Mouse (Mus musculus) 3134 (cell line): Measurements from ENCODE around the gene Map3k5.
"Not testable (repeated sequence)": the region's sequence is repeated elsewhere in the genome, so short reads cannot be mapped to it uniquely, and the experiment has no call there.

ENCODE experiments used
- DNase-seq: peaks from one replicate; pipeline ENCODE4 v3.0.0-alpha.2; 2011; ENCODE audit warnings: low spot score; ENCODE audit not compliant: insufficient read length; ENCODE audit errors: extremely low read depth

Gene Map3k5

DNA sequence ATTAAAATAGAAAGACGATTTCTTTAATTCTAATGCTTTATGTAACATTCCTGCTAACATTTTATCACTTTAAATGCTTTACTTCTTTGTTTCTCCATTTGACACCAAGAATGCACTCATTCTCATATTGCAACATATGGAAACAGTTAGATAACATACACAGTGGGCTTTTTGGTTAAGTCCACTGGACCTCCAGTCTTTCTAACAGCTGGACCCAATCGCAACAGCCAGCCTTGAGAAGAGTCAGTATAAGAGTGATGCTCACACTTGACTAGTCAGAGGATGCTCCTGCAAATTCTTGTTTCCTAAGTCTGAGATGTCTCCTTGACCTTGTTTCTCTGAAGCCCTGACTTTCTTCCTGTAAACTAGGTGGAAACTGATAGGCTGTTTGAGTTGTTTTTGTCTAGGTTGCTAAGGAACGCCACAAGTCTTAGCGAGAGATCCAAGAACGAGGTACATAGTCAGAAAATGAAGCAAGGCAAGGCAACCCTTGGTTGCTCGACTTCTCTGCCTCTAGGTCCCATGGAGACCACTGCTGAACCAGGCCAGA lies 26.6 kb downstream of the Map3k5 start:
- no peak for DNase-seq

- DNase-seq, result no peak
Measured at GRCm38 (mm10) chr10:19962746-19963145, 28.5 kb downstream of the Map3k5 start.

- no peak for DNase-seq
Measured at GRCm38 (mm10) chr10:19963206-19963605, 28.9 kb downstream of the Map3k5 start.

DNA sequence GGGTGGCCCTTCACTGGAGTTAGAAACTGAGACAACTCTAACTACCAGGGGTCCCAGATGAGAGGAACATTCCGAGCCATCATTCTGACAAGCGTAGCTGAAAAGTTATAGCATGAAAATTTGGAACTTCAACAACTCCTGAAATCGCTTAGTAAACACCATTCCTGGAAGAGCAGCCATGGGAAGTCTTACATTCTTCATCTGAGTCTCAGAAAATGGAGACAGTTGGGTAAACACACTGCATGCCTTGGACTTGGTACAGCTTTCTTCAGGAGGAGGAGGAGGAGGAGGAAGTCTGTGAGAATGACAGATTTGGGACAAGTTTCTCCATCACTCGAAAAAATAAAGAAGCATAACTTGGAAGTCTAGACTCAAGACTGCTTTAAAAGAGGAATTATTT lies 29.8 kb downstream of the Map3k5 start:
- DNase-seq, result no peak

DNA sequence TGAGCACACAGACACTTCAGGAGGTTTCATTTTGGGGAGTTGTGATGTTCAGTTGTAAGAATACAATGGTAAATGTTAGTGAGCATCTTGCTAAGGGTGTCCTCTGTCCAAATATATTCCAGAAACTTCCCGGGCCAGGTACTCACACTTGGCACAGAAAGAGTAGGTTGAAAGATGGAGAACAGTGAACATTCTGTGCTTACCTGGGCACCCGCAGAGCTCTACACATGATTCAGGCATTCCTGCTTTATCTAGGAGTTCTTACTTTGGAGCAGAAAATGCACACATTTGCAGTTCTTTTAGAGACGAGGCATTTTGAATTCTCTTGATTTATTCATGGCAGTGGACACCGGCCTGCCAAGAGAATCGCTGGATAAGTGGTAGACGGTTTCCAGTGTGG lies 32.3 kb downstream of the Map3k5 start:
- no peak for DNase-seq

GRCm38 (mm10) chr10:19968445-19968844 lies 34.2 kb downstream of the Map3k5 start:
- no peak for DNase-seq

DNA sequence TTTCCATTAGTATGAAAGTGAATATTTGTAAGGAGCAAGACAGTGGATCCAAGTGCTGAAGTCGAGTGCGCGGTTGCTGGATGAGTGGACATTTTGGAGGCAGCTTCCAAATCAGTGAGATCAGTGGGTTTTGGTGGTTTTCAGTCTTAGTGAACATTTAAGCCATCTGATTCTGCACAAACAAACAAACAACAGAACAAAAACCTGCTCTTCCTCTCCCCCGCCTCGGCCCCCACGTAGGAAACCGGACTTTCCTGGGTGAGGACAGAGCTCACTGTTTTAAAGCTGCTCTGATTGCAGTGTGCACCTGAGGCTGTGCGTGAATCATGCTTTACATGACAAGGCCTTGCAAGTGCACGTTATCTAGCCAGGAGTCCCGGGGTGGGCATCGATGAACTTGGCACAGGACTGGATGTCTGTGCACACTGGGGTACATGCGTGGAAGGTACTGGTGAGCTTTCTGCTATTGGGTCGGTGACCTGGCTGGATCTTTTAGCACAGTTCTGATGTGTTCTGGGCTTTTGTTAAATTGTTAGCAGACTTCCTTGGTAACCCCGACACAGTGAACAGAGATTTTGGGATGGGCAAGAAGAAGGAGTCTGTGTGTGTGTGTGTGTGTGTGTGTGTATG lies 35.7 kb downstream of the Map3k5 start:
- no peak for DNase-seq

DNA sequence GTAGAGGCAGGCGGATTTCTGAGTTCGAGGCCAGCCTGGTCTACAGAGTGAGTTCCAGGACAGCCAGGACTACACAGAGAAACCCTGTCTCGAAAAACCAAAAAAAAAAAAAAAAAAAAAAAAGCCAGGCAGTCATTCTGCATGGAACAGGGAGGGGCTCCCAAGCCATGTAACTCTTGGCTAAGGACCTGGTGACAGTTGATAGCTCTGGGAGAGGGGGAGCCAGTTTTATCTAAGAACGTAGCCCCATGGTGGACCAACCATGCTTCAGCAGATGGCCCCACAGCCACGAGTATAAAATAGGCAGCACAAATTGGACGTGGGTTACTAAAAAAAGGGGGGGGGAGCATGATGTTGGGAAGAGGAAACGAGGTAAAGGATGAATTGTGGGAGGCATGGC lies 37.2 kb downstream of the Map3k5 start:
- DNase-seq, result not testable (repeated sequence)

DNA sequence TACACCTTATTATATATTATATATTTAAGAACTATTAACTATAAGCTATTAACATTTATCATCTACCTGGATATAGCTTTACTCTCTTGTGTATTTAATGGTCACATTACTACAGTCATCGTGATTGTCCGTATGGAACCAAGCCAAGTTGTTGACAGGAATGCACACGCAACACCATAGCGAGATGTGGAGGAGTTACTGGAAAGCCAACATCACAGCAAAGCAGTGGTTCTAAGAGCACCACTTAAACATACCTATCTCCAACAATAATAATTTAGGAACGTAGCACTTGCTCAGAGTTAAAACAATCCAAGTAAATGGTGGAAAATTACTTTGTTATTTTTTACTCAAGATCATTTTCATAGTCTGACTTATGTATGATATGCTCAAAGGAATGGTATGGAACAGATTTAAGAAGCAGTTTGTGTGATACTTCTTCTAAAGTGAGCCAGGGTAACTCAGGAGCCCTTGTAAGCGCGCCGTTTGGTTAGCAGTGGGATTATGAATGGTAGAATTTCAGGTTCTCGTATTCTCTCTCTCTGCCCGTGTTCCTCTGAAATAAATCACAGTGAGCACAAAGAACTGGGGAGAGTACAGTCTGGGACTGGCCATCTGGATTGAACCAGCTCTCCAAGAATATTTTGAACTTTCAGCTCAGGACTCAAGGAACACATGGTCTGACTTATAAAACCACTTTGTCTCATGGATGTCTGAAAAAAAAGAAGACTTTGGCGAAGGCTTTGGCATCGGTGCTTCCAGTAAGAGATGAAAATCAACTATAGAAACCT lies 39.2 kb downstream of the Map3k5 start:
- no peak for DNase-seq

GRCm38 (mm10) chr10:19977557-19977956 lies 43.3 kb downstream of the Map3k5 start:
- no peak for DNase-seq

- no peak for DNase-seq
Measured at GRCm38 (mm10) chr10:19978662-19979199, 44.5 kb downstream of the Map3k5 start.

GRCm38 (mm10) chr10:19987736-19988135 lies 53.5 kb downstream of the Map3k5 start:
- DNase-seq, result no peak

DNA sequence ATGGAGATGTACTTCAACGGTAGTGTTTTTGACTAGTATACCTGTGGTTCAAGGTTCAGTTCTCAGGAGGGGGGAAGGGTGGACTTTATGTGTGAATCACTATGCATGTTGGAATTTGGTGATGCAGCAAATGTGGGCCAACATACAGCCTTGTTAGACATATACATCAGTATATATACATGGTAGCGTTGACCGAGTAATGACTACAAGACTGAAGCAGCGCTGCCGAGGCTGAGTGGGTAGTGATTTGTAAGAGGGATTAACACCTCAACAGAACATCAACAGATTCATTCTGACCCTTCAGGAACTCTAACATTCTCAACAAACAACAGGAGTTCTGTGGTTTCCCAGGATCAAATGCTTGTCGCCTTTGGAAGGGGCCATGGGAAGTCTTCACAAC lies 55.7 kb downstream of the Map3k5 start:
- no peak for DNase-seq

GRCm38 (mm10) chr10:19990638-19991037 lies 56.4 kb downstream of the Map3k5 start:
- no peak for DNase-seq

DNA sequence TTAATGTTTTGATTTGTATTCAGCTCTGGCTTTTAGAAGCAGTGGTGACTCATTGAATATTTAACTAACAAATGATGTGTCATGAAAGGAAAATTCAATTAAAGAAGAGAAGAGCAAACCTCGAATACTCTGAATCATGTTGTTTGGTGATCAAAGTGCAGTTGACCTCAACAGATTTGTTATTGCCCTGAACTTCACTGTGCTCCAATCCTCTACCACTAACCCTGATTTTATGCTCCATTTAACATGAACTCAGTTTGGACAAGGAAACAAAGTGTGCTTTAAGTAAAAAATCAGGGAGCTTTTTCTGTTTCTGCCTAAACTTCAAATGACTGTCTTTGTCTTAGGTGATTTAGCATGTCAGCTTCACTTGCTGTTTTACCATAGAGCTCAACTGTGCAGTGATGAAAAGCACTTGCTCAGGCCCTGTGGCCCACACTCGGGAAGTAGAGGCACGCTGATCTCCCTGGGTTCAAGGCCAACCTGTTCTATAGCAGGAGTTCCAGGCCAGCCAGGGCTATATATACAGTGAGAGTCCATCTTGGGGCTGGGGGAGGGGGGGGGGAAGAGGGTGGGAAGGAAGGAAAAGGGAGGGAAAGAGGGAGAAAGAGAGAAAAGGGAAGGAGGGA lies 57.1 kb downstream of the Map3k5 start:
- no peak for DNase-seq

DNA sequence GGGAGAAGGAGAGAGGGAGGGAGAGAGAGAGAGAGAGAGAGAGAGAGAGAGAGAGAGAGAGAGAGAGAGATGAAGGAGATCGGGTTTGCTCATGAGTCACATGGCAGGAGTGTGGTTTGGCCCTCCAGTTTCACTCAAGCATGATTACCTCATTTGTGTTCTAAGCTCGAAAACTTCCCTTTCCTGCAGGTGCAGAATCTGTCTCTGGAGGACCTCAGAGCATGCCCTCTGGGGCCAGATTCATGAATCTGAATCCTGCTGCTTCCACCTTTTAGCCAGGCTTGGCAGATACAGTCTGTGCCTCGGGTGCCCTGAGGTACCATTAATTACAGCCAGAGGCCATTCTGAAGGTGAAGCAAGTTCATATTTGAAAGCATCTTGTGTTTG lies 57.6 kb downstream of the Map3k5 start:
- peak; percentile 29 for DNase-seq

GRCm38 (mm10) chr10:19994469-19995450 lies 60.5 kb downstream of the Map3k5 start:
- no peak for DNase-seq

GRCm38 (mm10) chr10:19996151-19996550 lies 61.9 kb downstream of the Map3k5 start:
- no peak for DNase-seq

- DNase-seq, result no peak
Measured at GRCm38 (mm10) chr10:19999703-20000407, 65.6 kb downstream of the Map3k5 start.

GRCm38 (mm10) chr10:20000408-20000770 lies 66.1 kb downstream of the Map3k5 start:
- no peak for DNase-seq
